Mouse (Mus musculus): ENCODE data around the gene Mreg. TPM values are rescaled to one million over a fixed set of nuclear protein-coding genes. Genes with fewer than 3 reads are reported as not detected.
"Not testable (repeated sequence)": the region's sequence is repeated elsewhere in the genome, so short reads cannot be mapped to it uniquely, and the experiment has no call there.

Mreg gene
- total and polyA plus RNA-seq, 3 experiments, result 50.6 to 69.8 (median 52.4) TPM

DNA sequence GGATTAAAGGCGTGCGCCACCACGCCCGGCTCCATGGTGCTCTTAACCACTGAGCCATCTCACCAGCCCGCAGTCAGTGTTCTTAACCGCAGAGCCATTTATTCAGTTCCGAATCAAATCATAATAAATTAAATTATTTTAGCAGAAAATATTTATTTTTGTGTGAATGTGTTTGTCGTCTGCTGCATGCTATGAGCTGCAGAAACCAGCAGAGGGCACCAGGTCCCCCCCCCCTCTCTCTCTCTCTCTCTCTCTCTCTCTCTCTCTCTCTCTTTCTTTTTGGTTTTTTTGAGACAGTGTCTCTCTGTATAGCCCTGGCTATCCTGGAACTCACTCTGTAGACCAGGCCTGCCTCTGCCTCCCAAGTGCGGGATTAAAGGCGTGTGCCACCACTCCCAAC lies 20.5 kb upstream of the Mreg start:
- H3K27ac ChIP-seq (ENCODE audit: insufficient read depth, low read depth); H3K4me2 ChIP-seq (ENCODE audit: insufficient read depth, low read depth, poor library complexity, severe bottlenecking); H3K9me3 ChIP-seq (replicated peaks; ENCODE audit: low read length); in situ Hi-C loops (cut with MboI; ENCODE audit: low pct_ligation_motif_present, low pct_unique_long_range_greater_than_20kb, low sequenced_read_pairs); H3K4me3 ChIP-seq (replicated peaks in 1 of 3; ENCODE audit: low read depth in 2 of 3, low read length in 2 of 3, poor library complexity in 1 of 3); H3K36me3 ChIP-seq (replicated peaks in 1 of 2; ENCODE audit: control insufficient read depth in 1 of 2, insufficient read depth in 1 of 2, low read length in 1 of 2); H3K9ac ChIP-seq (ENCODE audit: insufficient read depth, low read depth); DNase-seq (ENCODE audit: extremely low read depth); dilution Hi-C loops (cut with MboI; ENCODE audit: extremely low pct_ligation_motif_present, extremely low pct_unique_long_range_greater_than_20kb, low sequenced_read_pairs); H3K79me2 ChIP-seq (replicated peaks; ENCODE audit: control insufficient read depth, extremely low read depth, insufficient read depth, poor library complexity, severe bottlenecking): not testable (repeated sequence)
- peak in 1 of 2 experiments; percentile 55; a peak in 2 of 4 replicates for TF ChIP-seq CTCF (conservative IDR thresholded peaks at IDR 0.05 in 1 of 2, IDR thresholded peaks at IDR 0.05 in 1 of 2; ENCODE audit: low read depth in 2 of 2, low read length in 2 of 2)
- H3K27me3 ChIP-seq (replicated peaks), result peaks cover 18% of the 10 kb centered on the region
- peaks cover 10 to 35% of the 10 kb centered on the region in 2 experiments for H3K4me1 ChIP-seq (ENCODE audit: control insufficient read depth in 1 of 2, insufficient read depth in 2 of 2)

DNA sequence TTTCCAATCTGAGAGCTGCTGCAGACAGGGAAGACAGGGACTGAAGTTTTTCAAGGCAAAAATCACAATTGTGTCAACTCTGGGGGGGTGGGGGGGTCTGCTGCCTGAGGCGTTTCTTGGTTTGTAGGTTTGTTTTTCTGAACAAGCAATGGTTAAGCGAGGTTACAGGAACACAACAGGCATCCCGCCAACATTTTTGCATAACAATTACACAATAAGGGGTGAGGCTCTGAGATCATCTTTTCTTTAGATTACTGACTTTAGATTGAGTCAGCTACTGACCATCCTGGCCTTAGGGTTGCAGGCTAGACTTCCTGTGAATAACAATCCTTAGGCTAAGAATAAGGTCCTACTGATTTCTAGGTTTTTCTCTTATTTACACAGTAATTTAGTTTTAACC lies 16.9 kb upstream of the Mreg start:
- dilution Hi-C loops (cut with MboI; ENCODE audit: extremely low pct_ligation_motif_present, extremely low pct_unique_long_range_greater_than_20kb, low sequenced_read_pairs), result no loop called here
- no peak overlapping the region for H3K4me3 ChIP-seq (replicated peaks in 1 of 3; ENCODE audit: low read depth in 2 of 3, low read length in 2 of 3, poor library complexity in 1 of 3)
- TF ChIP-seq TBP (conservative IDR thresholded peaks at IDR 0.05; ENCODE audit: low read depth, low read length), result no peak
- no peak for TF ChIP-seq MAZ (IDR thresholded peaks at IDR 0.05; ENCODE audit: low read depth, low read length)
- TF ChIP-seq NELFE (IDR thresholded peaks at IDR 0.05; ENCODE audit: low read depth, low read length), result no peak
- no peak for TF ChIP-seq SIN3A (IDR thresholded peaks at IDR 0.05; ENCODE audit: low read length)
- TF ChIP-seq ELF1 (IDR thresholded peaks at IDR 0.05; ENCODE audit: low read depth, low read length), result no peak
- TF ChIP-seq GABPA (IDR thresholded peaks at IDR 0.05; ENCODE audit: insufficient replicate concordance, low read depth, low read length), result no peak
- TF ChIP-seq UBTF (IDR thresholded peaks at IDR 0.05; ENCODE audit: low read depth, low read length), result no peak
- no peak for TF ChIP-seq RCOR1 (conservative IDR thresholded peaks at IDR 0.05; ENCODE audit: low read depth, low read length)
- no peak for TF ChIP-seq CHD2 (IDR thresholded peaks at IDR 0.05; ENCODE audit: low read length)
- no peak for TF ChIP-seq E2F4 (IDR thresholded peaks at IDR 0.05; ENCODE audit: insufficient replicate concordance, low read depth, low read length)
- TF ChIP-seq HCFC1 (IDR thresholded peaks at IDR 0.05; ENCODE audit: low read depth, low read length), result no peak
- TF ChIP-seq MAFK (IDR thresholded peaks at IDR 0.05; ENCODE audit: insufficient replicate concordance, low read length), result no peak
- TF ChIP-seq ZMIZ1 (IDR thresholded peaks at IDR 0.05; ENCODE audit: low read depth, low read length), result no peak
- in situ Hi-C loops (cut with MboI; ENCODE audit: low pct_ligation_motif_present, low pct_unique_long_range_greater_than_20kb, low sequenced_read_pairs), result no loop called here
- H3K9ac ChIP-seq (ENCODE audit: insufficient read depth, low read depth), result no peak overlapping the region
- peaks cover 8 to 21% of the 10 kb centered on the region in 2 experiments for H3K4me1 ChIP-seq (ENCODE audit: control insufficient read depth in 1 of 2, insufficient read depth in 2 of 2)
- H3K9me3 ChIP-seq (replicated peaks; ENCODE audit: low read length), result peaks cover 8% of the 10 kb centered on the region
- H3K4me2 ChIP-seq (ENCODE audit: insufficient read depth, low read depth, poor library complexity, severe bottlenecking), result no peak overlapping the region
- no peaks in the 10 kb centered on the region for H3K79me2 ChIP-seq (replicated peaks; ENCODE audit: control insufficient read depth, extremely low read depth, insufficient read depth, poor library complexity, severe bottlenecking)
- no peak for DNase-seq (ENCODE audit: extremely low read depth)
- H3K36me3 ChIP-seq (replicated peaks in 1 of 2; ENCODE audit: control insufficient read depth in 1 of 2, insufficient read depth in 1 of 2, low read length in 1 of 2), result no peaks in the 10 kb centered on the region
- peaks cover 3% of the 10 kb centered on the region for H3K27me3 ChIP-seq (replicated peaks)
- no peak overlapping the region for H3K27ac ChIP-seq (ENCODE audit: insufficient read depth, low read depth)

DNA sequence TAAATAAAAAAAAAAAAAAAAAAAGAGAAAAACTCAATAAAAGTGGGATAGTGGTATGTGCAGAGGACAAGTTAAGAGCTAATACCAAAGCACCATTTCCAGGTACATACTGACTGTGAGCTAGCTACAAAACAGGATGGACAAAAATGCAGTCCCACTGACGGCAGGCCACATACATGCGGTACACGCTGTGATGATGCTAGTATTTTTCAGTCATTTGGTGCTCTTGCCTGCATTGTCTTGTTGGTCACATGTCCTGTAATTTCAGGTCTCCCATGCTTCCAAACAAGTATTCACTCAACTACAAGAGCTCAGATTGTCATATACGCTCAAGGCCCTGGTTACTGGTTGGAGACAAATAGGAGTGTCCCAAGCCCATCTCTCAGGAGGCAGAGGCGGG lies 15.4 kb upstream of the Mreg start:
- TF ChIP-seq TBP (conservative IDR thresholded peaks at IDR 0.05; ENCODE audit: low read depth, low read length) (no peak), NRF1 (IDR thresholded peaks at IDR 0.05; ENCODE audit: low read depth, low read length) (no peak)
- no peaks in the 10 kb centered on the region for H3K36me3 ChIP-seq (replicated peaks in 1 of 2; ENCODE audit: control insufficient read depth in 1 of 2, insufficient read depth in 1 of 2, low read length in 1 of 2)
- no peak overlapping the region for H3K9ac ChIP-seq (ENCODE audit: insufficient read depth, low read depth)
- peaks cover 0 to 13% of the 10 kb centered on the region in 2 experiments; a peak in 2 of 4 replicates for H3K4me1 ChIP-seq (ENCODE audit: control insufficient read depth in 1 of 2, insufficient read depth in 2 of 2)
- peaks cover 2% of the 10 kb centered on the region for H3K27me3 ChIP-seq (replicated peaks)
- H3K79me2 ChIP-seq (replicated peaks; ENCODE audit: control insufficient read depth, extremely low read depth, insufficient read depth, poor library complexity, severe bottlenecking), result no peaks in the 10 kb centered on the region
- no peak overlapping the region for H3K4me3 ChIP-seq (replicated peaks in 1 of 3; ENCODE audit: low read depth in 2 of 3, low read length in 2 of 3, poor library complexity in 1 of 3)
- H3K27ac ChIP-seq (ENCODE audit: insufficient read depth, low read depth), result no peak overlapping the region
- peaks cover 8% of the 10 kb centered on the region for H3K9me3 ChIP-seq (replicated peaks; ENCODE audit: low read length)
- no peak overlapping the region for H3K4me2 ChIP-seq (ENCODE audit: insufficient read depth, low read depth, poor library complexity, severe bottlenecking)
- DNase-seq (ENCODE audit: extremely low read depth), result no peak
- in situ Hi-C loops (cut with MboI; ENCODE audit: low pct_ligation_motif_present, low pct_unique_long_range_greater_than_20kb, low sequenced_read_pairs), result no loop called here
- dilution Hi-C loops (cut with MboI; ENCODE audit: extremely low pct_ligation_motif_present, extremely low pct_unique_long_range_greater_than_20kb, low sequenced_read_pairs), result no loop called here

Data from CH12.LX (cell line).